Comparison of ENCODE assay signal across 8 mouse cellular contexts in the genomic region with DNA sequence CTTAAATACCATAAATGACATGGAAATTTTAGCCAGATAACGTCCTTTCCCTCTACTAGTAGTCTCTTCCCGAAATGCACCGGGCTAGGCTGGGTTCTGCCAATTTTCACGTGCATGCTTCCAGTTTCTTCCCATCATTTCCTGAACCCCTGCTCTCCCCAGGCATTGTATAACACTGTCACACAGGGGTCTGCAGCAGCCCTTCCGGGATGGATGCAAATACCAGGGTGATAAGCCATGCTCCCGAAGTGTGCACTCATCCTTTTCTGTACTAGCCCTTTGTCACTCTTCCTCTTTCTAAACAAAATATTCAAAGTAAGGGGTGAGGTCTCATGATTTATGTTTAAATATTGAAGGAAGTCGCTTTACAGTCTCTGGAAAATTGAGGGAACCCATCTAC. TPM values are rescaled to one million over a fixed set of nuclear protein-coding genes. Genes with fewer than 3 reads are reported as not detected.
DNase-seq lines count a peak whose midpoint lies in the region; ATAC-seq and TF ChIP-seq lines count a peak whose summit lies in the region.

No protein-coding gene starts in this region.

- peaks cover 12% of the 10 kb centered on the region for H3K4me1 ChIP-seq in heart, embryonic 15.5 days (replicated peaks)
- H3K4me1 ChIP-seq in heart, postnatal 0 days (ENCODE audit: control insufficient read depth, insufficient read depth) = peaks cover 14% of the 10 kb centered on the region
- peaks cover 20% of the 10 kb centered on the region for H3K4me1 ChIP-seq in midbrain, embryonic 11.5 days (ENCODE audit: control insufficient read depth, insufficient read depth, low read length)

- no peak for ATAC-seq in heart, embryonic 15.5 days (replicated peaks; ENCODE audit: insufficient number of reproducible peaks, insufficient read depth, low FRiP score, low read depth)
- no peak for ATAC-seq in heart, postnatal 0 days (ENCODE audit: insufficient read depth, low read depth)
- ATAC-seq in midbrain, embryonic 11.5 days (ENCODE audit: low FRiP score) = no peak

- 47% methylated on average over 7 of the region's 7 CpGs for WGBS in heart, embryonic 15.5 days
- WGBS in heart, postnatal 0 days = 52% methylated on average over 7 of the region's 7 CpGs
- WGBS in midbrain, embryonic 11.5 days = 66% methylated on average over 7 of the region's 7 CpGs

- 0 out of 2 replicates have a peak, but pooled peaks cover 3% of the 10 kb centered on the region for H3K27me3 ChIP-seq in heart, embryonic 15.5 days
- H3K27me3 ChIP-seq in heart, postnatal 0 days (ENCODE audit: control insufficient read depth, insufficient read depth, low read length) = 0 out of 2 replicates have a peak, but pooled peaks cover 5% of the 10 kb centered on the region
- no peaks in the 10 kb centered on the region for H3K27me3 ChIP-seq in midbrain, embryonic 11.5 days (ENCODE audit: control insufficient read depth, insufficient read depth, low read length)

- peak overlapping the region; percentile 93 for H3K4me3 ChIP-seq in heart, embryonic 15.5 days
- peak overlapping the region; percentile 81 for H3K4me3 ChIP-seq in heart, postnatal 0 days (ENCODE audit: low read depth, low read length)
- H3K4me3 ChIP-seq in midbrain, embryonic 11.5 days (ENCODE audit: low read depth, low read length) = peak overlapping the region; percentile 90

- intact Hi-C loops in left cerebral cortex, postnatal 25 days (cut with DNase I) = loop anchor here (5.0 to 10.0 kb wide), 2 partner anchors 185 to 243 kb away; a partner anchor contains a TSS

- peak overlapping the region; percentile 76 for H3K4me2 ChIP-seq in heart, embryonic 15.5 days
- H3K4me2 ChIP-seq in heart, postnatal 0 days (ENCODE audit: low read depth, low read length) = peak overlapping the region; percentile 86
- peak overlapping the region; percentile 52 for H3K4me2 ChIP-seq in midbrain, embryonic 11.5 days

- peak overlapping the region; percentile 94 for H3K9ac ChIP-seq in heart, embryonic 15.5 days
- H3K9ac ChIP-seq in heart, postnatal 0 days (replicated peaks; ENCODE audit: low read depth, low read length) = peak overlapping the region; percentile 91; the same call in 1 of the 2 replicates
- H3K9ac ChIP-seq in midbrain, embryonic 11.5 days (ENCODE audit: low read length) = peak overlapping the region; percentile 100

- no peak for DNase-seq in heart, adult 18-20 months
- peak; percentile 26 for DNase-seq in MEL-GATA-1-ER (ENCODE audit: extremely low read depth, low read depth)
- DNase-seq in heart, postnatal 0 days (ENCODE audit: low spot score) = no peak
- no peak for DNase-seq in midbrain, embryonic 11.5 days (ENCODE audit: low spot score, missing footprints)
- DNase-seq in layer of hippocampus, adult 11-12 months (ENCODE audit: low spot score) = no peak
- no peak for DNase-seq in left cerebral cortex, adult 11 months (ENCODE audit: low spot score)
- DNase-seq in left cerebral cortex, postnatal 25 days (ENCODE audit: low spot score in 2 of 2) = no peak

- no peak for TF ChIP-seq EP300 in heart, postnatal 0 days (IDR thresholded peaks at IDR 0.05; ENCODE audit: low read depth)

- H3K27ac ChIP-seq in heart, embryonic 15.5 days = no peak overlapping the region
- no peak overlapping the region for H3K27ac ChIP-seq in heart, postnatal 0 days (ENCODE audit: low read depth)
- H3K27ac ChIP-seq in midbrain, embryonic 11.5 days (ENCODE audit: low read depth, low read length) = peak overlapping the region; percentile 91; the same call in 1 of the 2 replicates

- no peak for TF ChIP-seq CTCF in heart, postnatal 0 days (IDR thresholded peaks at IDR 0.05; ENCODE audit: low read depth)

- no peaks in the 10 kb centered on the region for H3K36me3 ChIP-seq in heart, embryonic 15.5 days
- no peaks in the 10 kb centered on the region for H3K36me3 ChIP-seq in heart, postnatal 0 days (replicated peaks; ENCODE audit: control insufficient read depth, insufficient read depth, low read length)
- no peaks in the 10 kb centered on the region for H3K36me3 ChIP-seq in midbrain, embryonic 11.5 days (ENCODE audit: control insufficient read depth, insufficient read depth, low read length)

- no peaks in the 10 kb centered on the region for H3K9me3 ChIP-seq in heart, embryonic 15.5 days (replicated peaks)
- no peaks in the 10 kb centered on the region for H3K9me3 ChIP-seq in heart, postnatal 0 days (replicated peaks; ENCODE audit: control insufficient read depth, low read length)
- H3K9me3 ChIP-seq in midbrain, embryonic 11.5 days (ENCODE audit: control insufficient read depth, low read length) = no peaks in the 10 kb centered on the region

RNA-seq across cellular contexts. Expression of a gene that starts 0.9 kb away (rescaled TPM):
- polyA plus RNA-seq in heart, embryonic 15.5 days (2015; fragmentation: Nextera tagmentation; extraction: Ambion mirVana) = 5.5 and 7.2 TPM in 2 replicates
- total RNA-seq in heart, adult 18-20 months (2021) = 1 to 10 TPM; 3.0 to 3.3 TPM
- total RNA-seq in heart, postnatal 0 days (2014; rRNA removed; ENCODE audit: low replicate concordance) = 2.4 and 2.7 TPM in 2 replicates
- polyA plus RNA-seq in heart, postnatal 0 days (2015; fragmentation: Nextera tagmentation; extraction: Ambion mirVana) = 4.1 and 5.0 TPM in 2 replicates
- polyA plus RNA-seq in midbrain, embryonic 11.5 days (2014; fragmentation: Nextera tagmentation; extraction: Ambion mirVana) = 42.6 and 49.4 TPM in 2 replicates
- total RNA-seq in left cerebral cortex, postnatal 25 days (2021) = 1 to 10 TPM; 7.0 to 7.6 TPM
